Mouse (Mus musculus) kidney, adult 9 months (tissue): ENCODE data around the gene Fam181a.

Experiments used
- DNase-seq: peaks from one replicate; pipeline ENCODE4 v3.0.0; 2022

The Fam181a gene

GRCm38 (mm10) chr12:103310744-103311267 is at the start of gene Fam181a:
TSS of gene Fam181a (plus strand) at chr12:103310975.
- no peak for DNase-seq

- peak; percentile 57 for DNase-seq
These were observed 48.5 kb upstream of the Fam181a start for GRCm38 (mm10) chr12:103262017-103262865.

GRCm38 (mm10) chr12:103266605-103267004 is 44.2 kb upstream of the Fam181a start:
- DNase-seq: no peak

GRCm38 (mm10) chr12:103272176-103272575 is 38.6 kb upstream of the Fam181a start:
- DNase-seq: no peak

DNA sequence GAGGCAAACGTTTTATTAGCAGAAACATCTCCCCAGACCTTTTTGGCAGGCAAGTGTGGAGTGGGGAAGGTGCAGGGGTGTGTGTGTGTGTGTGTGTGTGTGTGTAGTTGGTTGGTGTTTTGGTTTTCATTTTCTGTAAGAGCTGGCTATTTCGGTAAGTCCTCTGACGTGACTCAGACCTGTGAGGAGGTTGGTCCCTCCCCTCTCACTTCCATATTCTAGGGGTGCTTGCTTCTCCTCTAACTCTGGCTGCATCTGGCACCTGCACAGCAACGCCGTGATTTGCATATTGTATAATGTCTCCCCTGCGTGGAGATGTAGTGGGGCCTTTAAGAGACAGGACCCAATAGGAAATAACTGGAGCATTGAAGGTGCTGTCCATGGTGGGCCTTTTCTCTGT is 37.7 kb upstream of the Fam181a start:
- DNase-seq: no peak

- no peak for DNase-seq
These were observed 37.0 kb upstream of the Fam181a start for GRCm38 (mm10) chr12:103273732-103274131.

DNA sequence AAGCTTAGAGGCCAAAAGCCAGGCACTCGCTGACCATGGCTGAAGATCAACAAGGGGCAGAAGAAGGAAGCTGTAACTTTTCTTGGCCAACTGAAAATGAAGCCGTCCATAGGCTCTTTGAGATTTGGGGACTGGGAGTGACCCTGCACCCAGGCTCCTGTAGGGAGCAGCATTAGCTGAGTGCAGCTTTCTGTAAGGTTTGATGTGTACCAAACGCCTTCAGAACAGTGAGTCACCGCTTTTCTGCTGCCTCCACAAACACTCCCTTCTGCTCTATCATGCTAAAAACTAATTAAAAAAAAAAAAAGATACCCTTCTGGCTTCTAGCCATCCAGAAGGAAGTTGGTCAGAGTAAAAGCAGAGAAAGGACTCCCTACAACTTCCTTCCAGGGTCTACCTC is 34.4 kb upstream of the Fam181a start:
- no peak for DNase-seq

- no peak for DNase-seq
These were observed 29.3 kb upstream of the Fam181a start for GRCm38 (mm10) chr12:103281491-103281890.

- peak; percentile 93 for DNase-seq
These were observed 28.9 kb upstream of the Fam181a start for GRCm38 (mm10) chr12:103281912-103282311.

- no peak for DNase-seq
These were observed 27.8 kb upstream of the Fam181a start for GRCm38 (mm10) chr12:103282936-103283335.

DNA sequence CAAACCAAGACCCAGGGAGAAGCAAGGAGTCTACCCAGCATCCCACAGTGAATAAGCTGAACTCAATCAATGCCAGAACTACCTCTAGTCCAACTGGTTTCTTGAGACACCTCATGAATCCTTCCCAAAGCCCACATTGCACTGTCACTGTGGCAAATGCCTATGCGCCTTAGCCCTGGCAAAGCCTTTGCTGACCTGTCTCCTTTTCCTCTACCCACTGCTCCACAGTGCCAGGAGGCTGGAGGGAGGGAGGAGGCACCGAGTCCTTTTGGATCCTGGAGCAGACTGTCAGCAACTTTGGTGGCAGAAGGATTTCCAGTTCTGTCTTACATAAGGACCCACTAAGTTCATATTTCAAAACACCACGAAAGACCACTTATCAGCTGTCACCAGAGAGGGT is 27.4 kb upstream of the Fam181a start:
- peak; percentile 71 for DNase-seq

GRCm38 (mm10) chr12:103287276-103287675 is 23.5 kb upstream of the Fam181a start:
- DNase-seq: no peak

DNA sequence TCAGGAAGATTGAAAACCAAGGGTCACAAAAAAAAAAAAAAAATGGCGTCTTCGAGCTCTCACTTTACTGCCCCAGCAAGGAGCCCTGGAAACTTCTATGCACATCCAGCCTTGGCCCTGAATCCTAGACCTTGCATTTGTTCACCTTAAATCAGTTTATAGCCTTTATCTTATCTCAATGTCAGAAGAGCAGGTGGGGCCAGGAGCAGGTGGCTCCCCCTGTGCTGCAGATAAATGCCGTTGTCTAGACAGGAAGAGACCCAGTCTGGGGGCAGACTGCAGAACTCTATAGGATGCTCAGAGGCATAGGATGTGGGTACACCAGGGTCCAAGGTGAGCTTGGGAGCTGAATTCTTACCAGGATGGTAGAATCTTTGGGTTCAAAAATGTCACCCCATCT is 18.4 kb upstream of the Fam181a start:
- DNase-seq: no peak

- no peak for DNase-seq
These were observed 14.5 kb upstream of the Fam181a start for GRCm38 (mm10) chr12:103296292-103296691.

DNA sequence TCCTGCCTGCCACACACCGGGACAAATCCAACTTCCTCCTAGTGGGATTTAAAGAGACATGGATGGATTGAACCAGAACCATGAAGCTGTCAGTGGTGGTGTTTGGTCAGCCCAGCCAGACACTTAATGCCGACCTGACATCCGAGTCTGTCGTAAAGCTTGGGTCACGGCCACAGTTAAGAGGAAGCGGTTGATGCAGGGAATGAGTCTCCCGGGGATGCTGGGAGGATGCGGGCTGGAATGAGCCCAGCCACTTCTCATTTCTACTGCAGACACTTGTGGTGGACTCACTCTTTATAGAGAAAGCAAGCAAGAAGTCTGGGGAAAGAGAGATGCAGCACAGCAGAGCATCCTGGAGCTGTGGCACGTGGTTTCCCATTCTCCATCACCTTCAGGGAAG is 10.3 kb upstream of the Fam181a start:
- peak; percentile 48 for DNase-seq

- peak; percentile 69 for DNase-seq
These were observed 9.1 kb upstream of the Fam181a start for GRCm38 (mm10) chr12:103301645-103302044.

- DNase-seq: no peak
These were observed 7.8 kb upstream of the Fam181a start for GRCm38 (mm10) chr12:103302960-103303359.

- peak; percentile 54 for DNase-seq
These were observed 4.6 kb upstream of the Fam181a start for GRCm38 (mm10) chr12:103306224-103306623.

- DNase-seq: no peak
These were observed 4.1 kb upstream of the Fam181a start for GRCm38 (mm10) chr12:103306720-103307119.

- peak; percentile 95 for DNase-seq
These were observed 1.1 kb downstream of the Fam181a start for GRCm38 (mm10) chr12:103311921-103312320.

DNA sequence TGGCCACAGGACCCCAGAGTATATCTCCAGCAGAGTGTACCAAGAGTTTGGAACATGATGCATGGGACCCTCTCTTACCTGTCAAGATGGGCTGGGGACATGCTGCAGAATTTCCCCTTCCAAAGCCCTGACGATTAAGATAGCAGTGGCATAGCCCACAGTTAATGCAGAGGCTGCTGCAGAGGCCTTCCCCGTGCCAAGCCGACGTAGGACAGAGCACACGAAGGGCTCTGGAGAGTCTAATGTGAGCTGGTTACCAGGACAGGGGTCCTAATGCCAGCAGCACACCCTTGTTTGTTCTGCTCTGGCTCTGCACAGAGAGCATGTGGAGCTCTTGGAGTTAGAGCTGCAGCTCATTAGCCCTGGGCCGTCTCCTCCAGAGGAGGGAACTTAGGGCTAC is 2.5 kb downstream of the Fam181a start:
- DNase-seq: no peak

GRCm38 (mm10) chr12:103313871-103314639 is 3.3 kb downstream of the Fam181a start:
- no peak for DNase-seq

- no peak for DNase-seq
These were observed 4.0 kb downstream of the Fam181a start for GRCm38 (mm10) chr12:103314640-103315361.
